Mouse (Mus musculus): ENCODE data around the gene Egfr. TPM values are rescaled to one million over a fixed set of nuclear protein-coding genes. Genes with fewer than 3 reads are reported as not detected.

Gene Egfr
- polyA plus RNA-seq, 1 experiment from 2014 or later = 1.3 TPM

GRCm38 (mm10) chr11:16830531-16831227 lies 78.7 kb downstream of the Egfr start:
- Histone ChIP-seq H3K36me3 (ENCODE audit: control insufficient read depth, insufficient read depth) (no peaks in the 10 kb centered on the region), H3K4me2 (ENCODE audit: low read depth, low read length) (no peak overlapping the region), H3K27me3 (ENCODE audit: control insufficient read depth, insufficient read depth, low read depth, low read length) (no peaks in the 10 kb centered on the region), H3K9ac (ENCODE audit: low read depth, low read length) (no peak overlapping the region), H3K4me3 (ENCODE audit: low read depth, low read length) (no peak overlapping the region), H3K9me3 (replicated peaks; ENCODE audit: control insufficient read depth, low read length) (no peaks in the 10 kb centered on the region), H3K4me1 (ENCODE audit: control insufficient read depth, low read depth, low read length) (no peaks in the 10 kb centered on the region), H3K27ac (ENCODE audit: low read length) (no peak overlapping the region)
- 58% methylated on average over 8 of the region's 8 CpGs for WGBS (ENCODE audit: insufficient replicate concordance)
- ATAC-seq (ENCODE audit: low read depth) = no peak

GRCm38 (mm10) chr11:16831974-16832464 lies 80.0 kb downstream of the Egfr start:
- 64% methylated on average over 5 of the region's 5 CpGs for WGBS (ENCODE audit: insufficient replicate concordance)
- Histone ChIP-seq H3K4me2 (ENCODE audit: low read depth, low read length) (no peak overlapping the region), H3K9me3 (replicated peaks; ENCODE audit: control insufficient read depth, low read length) (no peaks in the 10 kb centered on the region), H3K27ac (ENCODE audit: low read length) (no peak overlapping the region), H3K27me3 (ENCODE audit: control insufficient read depth, insufficient read depth, low read depth, low read length) (no peaks in the 10 kb centered on the region), H3K4me1 (ENCODE audit: control insufficient read depth, low read depth, low read length) (no peaks in the 10 kb centered on the region), H3K9ac (ENCODE audit: low read depth, low read length) (no peak overlapping the region), H3K4me3 (ENCODE audit: low read depth, low read length) (no peak overlapping the region), H3K36me3 (ENCODE audit: control insufficient read depth, insufficient read depth) (no peaks in the 10 kb centered on the region)
- no peak for ATAC-seq (ENCODE audit: low read depth)

- ATAC-seq (ENCODE audit: low read depth) = no peak
- Histone ChIP-seq H3K4me2 (ENCODE audit: low read depth, low read length) (no peak overlapping the region), H3K27ac (ENCODE audit: low read length) (no peak overlapping the region), H3K4me3 (ENCODE audit: low read depth, low read length) (no peak overlapping the region), H3K27me3 (ENCODE audit: control insufficient read depth, insufficient read depth, low read depth, low read length) (no peaks in the 10 kb centered on the region), H3K9ac (ENCODE audit: low read depth, low read length) (no peak overlapping the region), H3K4me1 (ENCODE audit: control insufficient read depth, low read depth, low read length) (no peaks in the 10 kb centered on the region), H3K9me3 (replicated peaks; ENCODE audit: control insufficient read depth, low read length) (no peaks in the 10 kb centered on the region), H3K36me3 (ENCODE audit: control insufficient read depth, insufficient read depth) (no peaks in the 10 kb centered on the region)
- WGBS (ENCODE audit: insufficient replicate concordance) = 56% methylated on average over 3 of the region's 3 CpGs
Observed at GRCm38 (mm10) chr11:16838772-16839171, 86.8 kb downstream of the Egfr start.

GRCm38 (mm10) chr11:16842924-16843323 lies 90.9 kb downstream of the Egfr start:
- ATAC-seq (ENCODE audit: low read depth) = no peak
- 59% methylated on average over 3 of the region's 3 CpGs for WGBS (ENCODE audit: insufficient replicate concordance)
- H3K27me3 ChIP-seq (ENCODE audit: control insufficient read depth, insufficient read depth, low read depth, low read length) = no peaks in the 10 kb centered on the region
- no peaks in the 10 kb centered on the region for H3K9me3 ChIP-seq (replicated peaks; ENCODE audit: control insufficient read depth, low read length)
- H3K4me2 ChIP-seq (ENCODE audit: low read depth, low read length) = no peak overlapping the region
- no peaks in the 10 kb centered on the region for H3K36me3 ChIP-seq (ENCODE audit: control insufficient read depth, insufficient read depth)
- H3K4me1 ChIP-seq (ENCODE audit: control insufficient read depth, low read depth, low read length) = no peaks in the 10 kb centered on the region
- no peak overlapping the region for H3K4me3 ChIP-seq (ENCODE audit: low read depth, low read length)
- no peak overlapping the region for H3K27ac ChIP-seq (ENCODE audit: low read length)
- no peak overlapping the region for H3K9ac ChIP-seq (ENCODE audit: low read depth, low read length)

- Histone ChIP-seq H3K4me3 (ENCODE audit: low read depth, low read length) (no peak overlapping the region), H3K9ac (ENCODE audit: low read depth, low read length) (no peak overlapping the region), H3K4me2 (ENCODE audit: low read depth, low read length) (no peak overlapping the region), H3K27me3 (ENCODE audit: control insufficient read depth, insufficient read depth, low read depth, low read length) (no peaks in the 10 kb centered on the region), H3K9me3 (replicated peaks; ENCODE audit: control insufficient read depth, low read length) (no peaks in the 10 kb centered on the region), H3K36me3 (ENCODE audit: control insufficient read depth, insufficient read depth) (no peaks in the 10 kb centered on the region), H3K27ac (ENCODE audit: low read length) (no peak overlapping the region), H3K4me1 (ENCODE audit: control insufficient read depth, low read depth, low read length) (no peaks in the 10 kb centered on the region)
- 25% methylated on average over 12 of the region's 12 CpGs for WGBS (ENCODE audit: insufficient replicate concordance)
- ATAC-seq (ENCODE audit: low read depth) = no peak
Observed at GRCm38 (mm10) chr11:16843889-16844568, 92.0 kb downstream of the Egfr start.

- Histone ChIP-seq H3K27me3 (ENCODE audit: control insufficient read depth, insufficient read depth, low read depth, low read length) (no peaks in the 10 kb centered on the region), H3K9me3 (replicated peaks; ENCODE audit: control insufficient read depth, low read length) (no peaks in the 10 kb centered on the region), H3K9ac (ENCODE audit: low read depth, low read length) (no peak overlapping the region), H3K4me3 (ENCODE audit: low read depth, low read length) (no peak overlapping the region), H3K4me1 (ENCODE audit: control insufficient read depth, low read depth, low read length) (no peaks in the 10 kb centered on the region), H3K27ac (ENCODE audit: low read length) (no peak overlapping the region), H3K4me2 (ENCODE audit: low read depth, low read length) (no peak overlapping the region), H3K36me3 (ENCODE audit: control insufficient read depth, insufficient read depth) (no peaks in the 10 kb centered on the region)
- 73% methylated on average over 6 of the region's 6 CpGs for WGBS (ENCODE audit: insufficient replicate concordance)
- ATAC-seq (ENCODE audit: low read depth) = no peak
Observed at GRCm38 (mm10) chr11:16848881-16849280, 96.9 kb downstream of the Egfr start.

GRCm38 (mm10) chr11:16851361-16851760 lies 99.4 kb downstream of the Egfr start:
- Histone ChIP-seq H3K27ac (ENCODE audit: low read length) (no peak overlapping the region), H3K9me3 (replicated peaks; ENCODE audit: control insufficient read depth, low read length) (no peaks in the 10 kb centered on the region), H3K9ac (ENCODE audit: low read depth, low read length) (no peak overlapping the region), H3K36me3 (ENCODE audit: control insufficient read depth, insufficient read depth) (no peaks in the 10 kb centered on the region), H3K4me3 (ENCODE audit: low read depth, low read length) (no peak overlapping the region), H3K4me2 (ENCODE audit: low read depth, low read length) (no peak overlapping the region), H3K4me1 (ENCODE audit: control insufficient read depth, low read depth, low read length) (no peaks in the 10 kb centered on the region), H3K27me3 (ENCODE audit: control insufficient read depth, insufficient read depth, low read depth, low read length) (no peaks in the 10 kb centered on the region)
- WGBS (ENCODE audit: insufficient replicate concordance) = 59% methylated on average over 1 of the region's 1 CpGs
- ATAC-seq (ENCODE audit: low read depth) = no peak

GRCm38 (mm10) chr11:16854111-16854510 lies 102.1 kb downstream of the Egfr start:
- Histone ChIP-seq H3K27me3 (ENCODE audit: control insufficient read depth, insufficient read depth, low read depth, low read length) (no peaks in the 10 kb centered on the region), H3K9ac (ENCODE audit: low read depth, low read length) (no peak overlapping the region), H3K9me3 (replicated peaks; ENCODE audit: control insufficient read depth, low read length) (no peaks in the 10 kb centered on the region), H3K27ac (ENCODE audit: low read length) (no peak overlapping the region), H3K4me3 (ENCODE audit: low read depth, low read length) (no peak overlapping the region), H3K36me3 (ENCODE audit: control insufficient read depth, insufficient read depth) (no peaks in the 10 kb centered on the region), H3K4me1 (ENCODE audit: control insufficient read depth, low read depth, low read length) (no peaks in the 10 kb centered on the region), H3K4me2 (ENCODE audit: low read depth, low read length) (no peak overlapping the region)
- 36% methylated on average over 2 of the region's 2 CpGs for WGBS (ENCODE audit: insufficient replicate concordance)
- no peak for ATAC-seq (ENCODE audit: low read depth)

- Histone ChIP-seq H3K9ac (ENCODE audit: low read depth, low read length) (no peak overlapping the region), H3K27ac (ENCODE audit: low read length) (no peak overlapping the region), H3K27me3 (ENCODE audit: control insufficient read depth, insufficient read depth, low read depth, low read length) (no peaks in the 10 kb centered on the region), H3K9me3 (replicated peaks; ENCODE audit: control insufficient read depth, low read length) (no peaks in the 10 kb centered on the region), H3K4me3 (ENCODE audit: low read depth, low read length) (no peak overlapping the region), H3K4me2 (ENCODE audit: low read depth, low read length) (no peak overlapping the region), H3K36me3 (ENCODE audit: control insufficient read depth, insufficient read depth) (no peaks in the 10 kb centered on the region), H3K4me1 (ENCODE audit: control insufficient read depth, low read depth, low read length) (no peaks in the 10 kb centered on the region)
- 59% methylated on average over 2 of the region's 2 CpGs for WGBS (ENCODE audit: insufficient replicate concordance)
- ATAC-seq (ENCODE audit: low read depth) = no peak
Observed at GRCm38 (mm10) chr11:16857346-16857745, 105.3 kb downstream of the Egfr start.
